Mouse (Mus musculus) heart, adult 2 months (tissue): ENCODE data around the gene Muc1.

Experiments used
- CTCF ChIP-seq: fragments of 200-600 bp; IDR thresholded peaks from 2 replicates; pipeline ENCODE4 v1.8.1; 2022; ENCODE audit warnings: antibody characterized with exemption, mild to moderate bottlenecking, moderate library complexity
- POLR2A ChIP-seq: fragments of 200-500 bp; IDR thresholded peaks from 2 replicates; pipeline ENCODE4 v1.6.1; 2011; ENCODE audit warnings: mild to moderate bottlenecking, low read depth, low read length, control low read depth; ENCODE audit not compliant: insufficient read depth

DNA sequence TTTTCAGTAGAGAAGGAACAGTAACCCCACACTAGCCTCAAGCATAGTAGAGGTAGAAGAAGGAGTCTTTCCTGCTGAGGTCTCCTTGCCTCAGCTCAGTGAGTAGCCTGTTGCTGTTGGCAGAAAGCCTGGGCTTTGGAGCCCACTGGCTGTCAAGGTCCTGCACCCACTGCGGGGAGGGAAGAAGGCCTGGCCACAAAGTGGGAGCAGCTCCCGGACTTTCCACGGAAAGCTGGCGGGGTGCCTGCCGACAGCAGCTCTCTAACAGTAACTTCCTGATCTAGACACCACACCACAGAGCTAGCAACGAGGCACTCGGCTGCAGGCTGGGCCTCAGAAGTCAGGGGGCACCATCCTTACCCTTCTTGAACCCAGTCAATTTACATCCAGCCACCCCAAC, 18.1 kb upstream of the Muc1 start:
- TF ChIP-seq CTCF (no peak), POLR2A (no peak)
